Mouse (Mus musculus): Measurements from ENCODE around the gene Gm45717. TPM values are rescaled to one million over a fixed set of nuclear protein-coding genes. Genes with fewer than 3 reads are reported as not detected.

Gm45717 gene
- polyA plus RNA-seq, 1 experiment from 2014 or later = not detected

- H3K4me2 ChIP-seq (replicated peaks) = no peak overlapping the region
- H3K9ac ChIP-seq = no peak overlapping the region
- no peak overlapping the region for H3K27ac ChIP-seq (replicated peaks)
- no peaks in the 10 kb centered on the region for H3K9me3 ChIP-seq (replicated peaks)
- 44% methylated on average over 15 of the region's 15 CpGs for WGBS
- H3K4me1 ChIP-seq = no peaks in the 10 kb centered on the region
- peaks cover 16% of the 10 kb centered on the region for H3K36me3 ChIP-seq
- H3K4me3 ChIP-seq (replicated peaks) = no peak overlapping the region
- no peaks in the 10 kb centered on the region for H3K27me3 ChIP-seq
- no peak for ATAC-seq (ENCODE audit: insufficient number of reproducible peaks, low FRiP score, low TSS enrichment, low read depth)
These were observed 53.5 kb downstream of the Gm45717 start for GRCm38 (mm10) chr7:140902036-140902875.

DNA sequence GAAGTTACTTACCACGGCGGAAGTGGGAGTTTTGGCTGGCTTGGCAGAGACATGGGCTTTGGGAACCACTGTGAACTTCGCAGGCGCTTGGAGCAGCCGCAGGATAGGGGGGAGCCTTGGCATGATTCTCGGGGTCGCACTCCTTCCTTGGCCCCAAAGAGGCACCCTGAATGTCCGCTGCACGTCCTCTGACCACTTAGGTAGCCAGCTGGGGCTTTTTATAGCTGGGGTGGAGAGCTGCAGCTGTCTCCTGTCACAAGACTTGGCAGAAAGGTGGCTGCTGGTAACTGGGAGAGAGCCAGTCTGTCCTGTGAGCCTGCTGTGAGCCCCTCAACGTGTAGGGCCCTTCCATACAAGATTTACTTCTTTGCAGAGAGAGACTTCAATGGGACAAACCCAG lies 55.5 kb downstream of the Gm45717 start, which contains the start of gene Cox8b:
Gene Cox8b (minus strand): TSS at position 227 of the 400 bp plus-strand sequence.
- Histone ChIP-seq H3K27ac (replicated peaks) (no peak within 1 kb of the TSS), H3K4me3 (replicated peaks) (no peak within 1 kb of the TSS), H3K27me3 (no peaks in the 10 kb centered on the region), H3K9me3 (replicated peaks) (no peaks in the 10 kb centered on the region), H3K36me3 (peaks cover 35% of the 10 kb centered on the region), H3K4me2 (replicated peaks) (no peak within 1 kb of the TSS), H3K4me1 (no peaks in the 10 kb centered on the region), H3K9ac (no peak within 1 kb of the TSS)
- WGBS = 78% methylated on average over 10 of the region's 10 CpGs
- no peak for ATAC-seq (ENCODE audit: insufficient number of reproducible peaks, low FRiP score, low TSS enrichment, low read depth)

Other genes with a start within 250 kb of the Gm45717 start
- gene Cyp2e1, start 192.2 kb downstream of the Gm45717 start, polyA plus RNA-seq (2015; fragmentation: Nextera tagmentation; extraction: Ambion mirVana) = not detected in 2 replicates
- gene Syce1, start 168.1 kb downstream of the Gm45717 start, polyA plus RNA-seq (2015; fragmentation: Nextera tagmentation; extraction: Ambion mirVana) = 0.19 TPM in 1 of 2 replicates, not detected in the other
- 0.56 and 0.87 TPM in 2 replicates for gene Zfp941, start 133.8 kb downstream of the Gm45717 start, polyA plus RNA-seq (2015; fragmentation: Nextera tagmentation; extraction: Ambion mirVana)
- 38.8 and 42.6 TPM in 2 replicates for gene Urah, start 120.9 kb downstream of the Gm45717 start, polyA plus RNA-seq (2015; fragmentation: Nextera tagmentation; extraction: Ambion mirVana)
- 2.3 and 8.5 TPM in 2 replicates for gene Scgb1c1, start 110.4 kb downstream of the Gm45717 start, polyA plus RNA-seq (2015; fragmentation: Nextera tagmentation; extraction: Ambion mirVana)
- 0.20 and 0.48 TPM in 2 replicates for gene Odf3, start 108.1 kb downstream of the Gm45717 start, polyA plus RNA-seq (2015; fragmentation: Nextera tagmentation; extraction: Ambion mirVana)
- gene Gm45785, start 99.6 kb downstream of the Gm45717 start, polyA plus RNA-seq (2015; fragmentation: Nextera tagmentation; extraction: Ambion mirVana) = not detected in 2 replicates
- 78.8 and 86.1 TPM in 2 replicates for gene Ric8a, start 99.0 kb downstream of the Gm45717 start, polyA plus RNA-seq (2015; fragmentation: Nextera tagmentation; extraction: Ambion mirVana)
- gene Bet1l, start 98.4 kb downstream of the Gm45717 start, polyA plus RNA-seq (2015; fragmentation: Nextera tagmentation; extraction: Ambion mirVana) = 64.2 and 67.5 TPM in 2 replicates
- gene Psmd13, start 74.0 kb downstream of the Gm45717 start, polyA plus RNA-seq (2015; fragmentation: Nextera tagmentation; extraction: Ambion mirVana) = 206 and 209 TPM in 2 replicates
- gene Sirt3, start 73.6 kb downstream of the Gm45717 start, polyA plus RNA-seq (2015; fragmentation: Nextera tagmentation; extraction: Ambion mirVana) = 25.1 and 27.4 TPM in 2 replicates
- 23.3 and 34.9 TPM in 2 replicates for gene Cox8b, start 55.5 kb downstream of the Gm45717 start, polyA plus RNA-seq (2015; fragmentation: Nextera tagmentation; extraction: Ambion mirVana)
- 0.07 and 0.25 TPM in 2 replicates for gene Nlrp6, start 35.0 kb downstream of the Gm45717 start, polyA plus RNA-seq (2015; fragmentation: Nextera tagmentation; extraction: Ambion mirVana)
- gene Pgghg, start 14.5 kb downstream of the Gm45717 start, polyA plus RNA-seq (2015; fragmentation: Nextera tagmentation; extraction: Ambion mirVana) = 26.3 and 29.0 TPM in 2 replicates
- 110 and 112 TPM in 2 replicates for gene Ifitm5, start 5.6 kb downstream of the Gm45717 start, polyA plus RNA-seq (2015; fragmentation: Nextera tagmentation; extraction: Ambion mirVana)
- 1,542 and 1,589 TPM in 2 replicates for gene Ifitm2, start 50 bp upstream of the Gm45717 start, polyA plus RNA-seq (2015; fragmentation: Nextera tagmentation; extraction: Ambion mirVana)
- 126 and 137 TPM in 2 replicates for gene Ifitm1, start 11.3 kb upstream of the Gm45717 start, polyA plus RNA-seq (2015; fragmentation: Nextera tagmentation; extraction: Ambion mirVana)
- gene Ifitm3, start 54.8 kb upstream of the Gm45717 start, polyA plus RNA-seq (2015; fragmentation: Nextera tagmentation; extraction: Ambion mirVana) = 197 and 204 TPM in 2 replicates
- 2.7 and 2.8 TPM in 2 replicates for gene Ifitm6, start 62.0 kb upstream of the Gm45717 start, polyA plus RNA-seq (2015; fragmentation: Nextera tagmentation; extraction: Ambion mirVana)
- not detected in 2 replicates for gene Gm17387, start 73.2 kb upstream of the Gm45717 start, polyA plus RNA-seq (2015; fragmentation: Nextera tagmentation; extraction: Ambion mirVana)
- 12.0 and 15.1 TPM in 2 replicates for gene B4galnt4, start 105.2 kb upstream of the Gm45717 start, polyA plus RNA-seq (2015; fragmentation: Nextera tagmentation; extraction: Ambion mirVana)
- gene Pkp3, start 122.3 kb upstream of the Gm45717 start, polyA plus RNA-seq (2015; fragmentation: Nextera tagmentation; extraction: Ambion mirVana) = 115 and 118 TPM in 2 replicates
- 6.1 and 6.8 TPM in 2 replicates for gene Sigirr, start 144.6 kb upstream of the Gm45717 start, polyA plus RNA-seq (2015; fragmentation: Nextera tagmentation; extraction: Ambion mirVana)
- gene Ano9, start 161.9 kb upstream of the Gm45717 start, polyA plus RNA-seq (2015; fragmentation: Nextera tagmentation; extraction: Ambion mirVana) = 18.2 and 20.7 TPM in 2 replicates
- 68.4 and 69.7 TPM in 2 replicates for gene Ptdss2, start 166.4 kb upstream of the Gm45717 start, polyA plus RNA-seq (2015; fragmentation: Nextera tagmentation; extraction: Ambion mirVana)
- 210 and 216 TPM in 2 replicates for gene Rnh1, start 216.9 kb upstream of the Gm45717 start, polyA plus RNA-seq (2015; fragmentation: Nextera tagmentation; extraction: Ambion mirVana)
- gene Hras, start 238.1 kb upstream of the Gm45717 start, polyA plus RNA-seq (2015; fragmentation: Nextera tagmentation; extraction: Ambion mirVana) = 180 and 183 TPM in 2 replicates
- gene Lrrc56, start 238.2 kb upstream of the Gm45717 start, polyA plus RNA-seq (2015; fragmentation: Nextera tagmentation; extraction: Ambion mirVana) = 11.2 and 14.7 TPM in 2 replicates